Mouse (Mus musculus): ENCODE measurements around the gene Ercc6l2. TPM values are rescaled to one million over a fixed set of nuclear protein-coding genes. Genes with fewer than 3 reads are reported as not detected.

Gene Ercc6l2
- polyA plus RNA-seq (2017; shearing (Covaris generic)) = 24.7 TPM

DNA sequence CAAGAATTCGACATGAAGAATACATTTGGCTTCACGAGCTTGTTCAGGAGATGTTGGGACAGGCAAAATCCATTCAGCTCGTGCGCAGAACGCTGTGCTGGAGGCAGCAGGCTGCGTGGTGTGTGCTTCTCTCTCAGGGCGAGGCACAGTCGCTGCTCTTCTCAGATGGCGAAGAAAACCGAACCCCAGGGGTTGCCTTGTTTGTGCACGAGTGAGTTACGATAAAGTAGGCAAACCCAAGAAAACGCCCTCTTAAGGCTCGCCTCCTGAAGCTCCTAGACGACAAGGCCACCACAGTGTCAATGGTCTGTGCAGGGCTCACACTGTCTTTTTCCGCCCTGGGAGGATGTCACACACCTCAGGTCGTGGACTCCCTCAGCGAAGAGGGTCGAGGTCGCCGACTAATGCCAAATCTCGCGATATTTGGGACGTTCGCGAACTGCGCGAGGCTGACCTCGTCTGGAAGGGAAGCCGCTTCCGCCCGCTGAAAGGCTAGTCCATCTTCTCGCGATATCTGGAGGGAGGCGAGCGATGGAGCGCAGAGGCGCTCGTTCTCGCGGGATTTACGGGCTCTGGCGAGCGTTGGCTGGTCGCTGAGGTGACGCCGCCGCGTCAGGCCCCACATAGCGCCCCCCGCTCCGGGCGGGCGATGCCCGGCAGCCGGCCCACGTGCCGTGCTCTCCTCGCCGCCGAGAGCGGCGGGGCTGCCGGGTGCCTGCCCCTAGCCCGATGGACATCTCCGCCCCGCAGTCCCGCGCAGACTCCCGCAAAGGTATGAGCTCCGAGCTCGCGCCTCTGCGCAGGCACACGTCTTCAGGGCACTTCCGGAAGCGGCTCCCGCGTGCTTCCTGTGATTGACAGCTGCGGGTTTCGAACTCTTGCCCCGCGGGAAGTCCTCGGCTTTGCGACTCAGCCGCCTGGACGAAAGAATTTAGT, at the start of gene Ercc6l2:
Gene Ercc6l2 (plus strand): TSS at position 495 of the 936 bp plus-strand sequence.

Other genes starting within 250 kb of the Ercc6l2 start
- 5.1 TPM for gene Ptch1, start 241.6 kb upstream of the Ercc6l2 start, polyA plus RNA-seq (2017; shearing (Covaris generic))

All from effector memory CD4-positive, alpha-beta T cell, adult 5 months (primary cell).